Mouse (Mus musculus) large intestine, adult 2 months (tissue): ENCODE measurements around the gene Myom1. TPM values are rescaled to one million over a fixed set of nuclear protein-coding genes. Genes with fewer than 3 reads are reported as not detected.
A peak's percentile ranks its signal among the peaks of the same experiment; 100 is the strongest.

ENCODE experiments used
- DNase-seq: peaks from one replicate; pipeline ENCODE4 v3.0.0-alpha.2; 2012; ENCODE audit warnings: low read depth, low spot score
- WGBS: fragments of 180-500 bp; shearing (Covaris S2); methylation state at CpG from one replicate; pipeline ENCODE4 v1.1.7; 2018; 5-methylcytosine and 5-hydroxymethylcytosine counted together
- polyA plus RNA-seq: library from polyadenylated mRNA; depleted of rRNA; stranded (reverse); fragments of >200 nt; gene quantifications from 2 replicates; pipeline ENCODE4 v1.2.3, GENCODE M21; 2012

Gene Myom1
- polyA plus RNA-seq, 1 experiment = 7.3 TPM

DNA sequence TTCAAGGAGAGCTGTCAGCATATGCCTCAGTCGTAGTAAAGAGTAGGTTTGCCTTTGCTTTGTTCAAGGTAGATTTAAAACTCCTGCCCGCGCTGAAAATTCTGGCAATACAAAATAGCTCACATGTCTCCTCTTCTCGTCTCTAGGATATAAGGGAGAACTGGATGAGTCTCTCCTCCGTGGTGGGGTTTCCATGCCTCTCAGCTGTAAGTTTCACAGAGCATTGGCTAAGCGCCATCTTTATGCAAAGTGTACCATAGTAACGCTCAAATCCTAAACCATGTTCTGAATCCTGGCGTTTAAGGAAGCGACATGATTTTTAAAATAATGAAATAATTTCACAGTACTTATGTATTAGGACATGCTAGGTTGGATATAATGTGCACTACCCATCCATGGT is 43.2 kb downstream of the Myom1 start:
- no peak for DNase-seq
- 89% methylated on average over 9 of the region's 9 CpGs for WGBS

DNA sequence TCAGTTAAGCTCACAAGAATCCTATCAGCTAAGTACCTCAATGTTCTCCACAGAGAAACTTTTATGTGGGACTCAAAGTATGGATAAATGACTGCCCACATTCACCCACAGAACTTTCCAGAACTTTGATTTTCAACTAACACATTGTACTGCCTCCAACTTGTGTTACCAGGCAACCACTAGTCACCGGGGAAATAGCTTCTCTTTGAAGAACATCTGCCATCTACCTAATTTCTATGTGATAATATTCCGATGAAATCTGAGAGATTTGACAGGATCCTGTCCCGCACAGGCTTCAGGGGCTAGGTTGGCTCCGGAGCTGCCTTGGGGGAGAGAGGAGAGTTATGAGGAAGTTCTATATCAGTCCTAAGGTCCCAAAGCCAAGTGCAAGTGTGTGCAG is 44.4 kb downstream of the Myom1 start:
- no peak for DNase-seq
- 91% methylated on average over 4 of the region's 4 CpGs for WGBS

DNA sequence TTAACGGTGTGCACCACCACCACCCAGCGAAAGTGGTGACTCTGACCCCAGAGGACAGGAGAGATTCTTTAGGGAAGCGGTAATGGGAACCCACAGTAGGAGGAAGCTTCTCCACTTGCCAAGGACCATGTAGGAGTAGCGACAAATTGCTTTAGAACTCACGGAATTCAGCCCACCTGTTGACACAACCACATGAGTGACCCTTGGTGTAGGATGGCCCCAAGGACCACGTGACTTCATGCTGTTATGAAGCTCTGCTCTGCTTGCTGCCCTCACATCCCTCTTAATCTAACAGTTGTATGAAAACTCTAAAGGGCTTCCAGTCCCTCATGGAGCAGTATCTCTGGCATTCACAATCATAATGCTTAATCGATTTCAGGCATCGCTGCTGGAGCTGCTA is 46.9 kb downstream of the Myom1 start:
- 87% methylated on average over 8 of the region's 8 CpGs for WGBS
- no peak for DNase-seq

DNA sequence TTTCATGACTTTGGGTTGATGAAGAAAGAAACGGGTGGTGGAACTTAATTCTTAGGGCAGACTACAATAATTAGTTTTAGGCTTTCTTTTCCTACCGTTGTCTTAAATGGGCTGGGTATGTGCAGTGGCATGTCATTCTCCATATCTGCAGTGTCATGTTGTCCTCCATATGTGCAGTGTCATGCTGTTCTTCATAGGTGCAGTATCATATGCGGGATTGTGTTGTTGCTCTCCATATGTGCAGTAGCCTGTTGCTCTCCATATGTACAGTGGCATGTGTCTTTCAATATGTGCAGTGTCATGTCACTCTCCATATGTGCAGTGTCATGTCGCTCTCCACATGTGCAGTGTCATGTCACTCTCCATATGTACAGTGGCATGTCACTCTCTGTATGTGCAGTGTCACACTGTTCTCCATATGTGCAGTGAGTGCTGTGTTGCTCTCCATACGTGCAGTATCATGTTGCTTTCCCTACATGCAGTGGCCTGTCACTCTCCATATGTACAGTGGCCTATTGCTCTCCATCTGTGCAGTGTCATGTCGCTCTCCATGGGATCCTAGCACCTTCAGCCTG is 50.8 kb downstream of the Myom1 start:
- DNase-seq = no peak
- WGBS = 87% methylated on average over 6 of the region's 6 CpGs

DNA sequence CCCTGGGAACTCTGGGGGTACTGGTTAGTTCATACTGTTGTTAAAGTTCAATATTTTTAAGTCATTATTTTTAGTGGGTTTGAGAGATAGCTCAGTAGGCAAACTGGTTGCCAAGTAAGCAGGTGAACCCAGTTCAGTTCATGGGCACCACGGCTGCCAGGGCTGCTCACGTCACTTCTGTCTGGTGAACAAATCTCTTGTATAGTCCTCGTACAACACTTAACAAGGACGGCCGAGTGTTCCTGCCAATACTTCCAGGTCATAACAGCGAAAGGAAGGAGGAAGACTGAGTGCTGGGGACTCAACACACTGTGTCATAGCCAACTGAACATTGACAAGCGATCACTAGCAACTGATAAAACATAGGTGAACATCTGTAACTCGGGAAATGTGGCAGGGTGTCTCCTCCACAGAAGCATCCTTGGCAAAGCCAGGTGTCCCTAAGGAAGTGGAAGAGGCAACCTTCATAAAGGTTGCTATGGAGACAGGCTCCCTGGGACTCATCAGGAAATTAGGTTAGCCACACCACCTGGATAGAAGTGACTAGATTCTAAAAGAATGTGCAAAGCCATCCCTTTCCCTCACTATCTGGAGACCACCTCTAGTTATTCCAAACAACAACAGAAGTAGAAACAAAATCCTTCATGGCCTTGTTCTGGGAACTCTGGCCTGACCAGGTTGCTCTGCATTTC is 52.9 kb downstream of the Myom1 start:
- WGBS = 84% methylated on average over 8 of the region's 8 CpGs
- DNase-seq = no peak

DNA sequence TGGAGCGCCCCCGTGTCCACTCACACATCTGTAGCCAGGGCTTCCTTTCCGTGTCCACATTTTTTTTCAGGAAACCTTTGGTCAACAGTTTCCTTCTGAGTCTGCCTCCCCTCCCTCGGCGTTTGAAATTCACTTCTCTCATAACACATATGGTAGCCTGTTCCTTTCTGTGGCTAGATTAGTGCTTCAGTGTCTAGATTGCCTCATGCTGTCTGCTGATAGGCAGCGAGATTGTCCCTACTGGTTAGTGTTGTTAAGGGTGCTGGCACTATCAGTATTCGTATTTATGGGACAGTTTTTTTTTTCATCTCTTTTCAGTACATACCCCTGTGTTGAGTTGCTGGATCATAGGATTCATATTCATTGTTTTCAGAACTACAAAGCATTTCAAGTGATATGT is 54.0 kb downstream of the Myom1 start:
- DNase-seq = no peak
- WGBS = 65% methylated on average over 7 of the region's 7 CpGs

DNA sequence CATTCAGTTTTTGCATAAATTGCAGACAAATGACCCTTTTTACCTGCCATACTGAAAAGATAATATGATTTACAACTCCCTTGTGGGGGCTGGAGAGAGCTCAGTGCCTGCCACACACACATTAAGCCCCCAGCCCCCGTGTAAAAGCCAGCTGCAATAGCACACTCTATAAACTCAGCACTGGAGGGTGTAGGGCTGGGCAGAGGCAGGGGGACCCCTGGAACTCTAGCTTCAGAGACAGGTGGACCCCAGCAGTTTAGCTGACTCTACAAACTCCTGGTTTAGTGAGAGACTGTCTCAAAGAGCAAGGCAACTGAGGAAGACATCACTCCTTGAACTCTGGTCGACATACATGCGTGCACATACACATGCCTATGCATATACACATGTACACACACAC is 55.3 kb downstream of the Myom1 start:
- no peak for DNase-seq
- WGBS = 75% methylated on average over 3 of the region's 3 CpGs

DNA sequence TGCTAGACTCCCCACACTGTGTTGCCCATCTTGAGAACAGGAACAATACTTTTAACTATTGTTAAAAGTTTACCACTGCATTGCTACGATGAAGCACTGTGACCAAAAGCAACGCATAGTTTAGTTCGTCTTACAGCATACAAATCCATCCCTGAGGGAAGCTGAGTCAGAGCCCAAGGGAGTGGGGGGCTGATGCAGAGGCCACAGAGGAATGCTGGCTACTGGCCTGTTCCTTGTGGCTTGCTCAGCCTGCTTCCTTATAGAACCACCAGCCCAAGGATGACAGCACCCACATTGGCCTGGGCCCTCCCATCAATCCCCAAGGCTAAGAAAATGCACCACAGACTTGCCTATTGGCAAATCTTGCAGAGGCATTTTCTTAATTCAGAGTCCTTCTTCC is 56.8 kb downstream of the Myom1 start:
- WGBS = 89% methylated on average over 3 of the region's 3 CpGs
- no peak for DNase-seq

DNA sequence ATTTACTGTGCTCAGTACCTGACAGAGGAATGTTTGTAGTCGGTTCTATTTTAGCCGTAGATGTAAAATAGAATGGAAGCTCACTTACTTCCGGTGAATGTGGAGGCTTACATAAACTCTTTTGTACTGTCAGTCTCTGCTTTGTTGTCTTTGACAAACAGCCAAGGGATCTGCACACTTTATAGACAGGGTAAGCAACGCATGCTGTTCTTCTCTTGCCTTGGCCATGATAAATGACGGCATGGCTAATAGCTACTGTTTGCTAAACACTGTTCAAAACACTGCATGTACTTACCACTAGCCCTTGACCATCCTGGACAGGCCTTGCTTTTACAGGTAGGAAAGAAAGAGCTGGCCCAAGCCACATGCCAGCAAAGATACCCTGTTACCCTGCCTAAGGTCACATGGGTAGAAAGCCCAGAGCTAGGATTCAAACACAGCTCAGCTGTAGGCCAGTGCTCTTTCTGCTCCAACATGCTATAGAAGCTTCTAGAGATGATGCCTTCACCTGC is 59.7 kb downstream of the Myom1 start:
- DNase-seq = no peak
- WGBS = 57% methylated on average over 5 of the region's 5 CpGs

DNA sequence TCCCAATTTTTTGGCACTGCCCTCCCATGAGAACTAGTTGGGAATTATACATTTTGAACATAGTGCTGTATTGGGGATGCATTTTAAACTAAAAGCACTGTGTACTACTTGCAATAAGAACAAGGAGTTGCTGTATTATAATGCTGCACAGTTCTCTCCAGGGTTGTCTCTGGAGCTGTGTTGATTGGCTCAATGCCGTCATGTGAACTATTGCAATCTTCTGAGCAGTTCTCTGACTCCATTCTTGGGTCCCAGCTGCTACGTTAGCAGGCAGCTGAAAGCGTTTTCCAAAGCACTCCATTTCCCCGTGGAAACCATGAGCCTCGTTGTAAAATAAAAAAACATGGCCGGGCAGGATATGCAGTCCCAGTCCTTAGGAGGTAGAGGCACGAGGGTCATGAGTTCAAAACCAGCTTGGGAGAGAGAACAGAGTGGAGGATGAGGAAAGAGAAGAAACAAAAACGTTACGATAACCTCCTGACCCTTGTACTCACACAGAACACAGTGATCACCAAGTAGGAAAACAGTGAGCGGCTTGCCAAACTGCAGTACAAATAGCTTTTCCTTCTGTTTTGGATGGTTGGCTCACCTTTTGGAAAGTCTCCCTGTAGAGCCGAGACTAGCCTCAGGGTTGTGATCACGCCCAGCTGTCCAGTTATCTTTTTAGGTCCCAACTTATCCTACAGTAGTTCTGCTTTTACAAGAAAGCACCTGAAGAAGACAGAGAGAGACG is 60.6 kb downstream of the Myom1 start:
- WGBS = 50% methylated on average over 13 of the region's 13 CpGs
- no peak for DNase-seq

DNA sequence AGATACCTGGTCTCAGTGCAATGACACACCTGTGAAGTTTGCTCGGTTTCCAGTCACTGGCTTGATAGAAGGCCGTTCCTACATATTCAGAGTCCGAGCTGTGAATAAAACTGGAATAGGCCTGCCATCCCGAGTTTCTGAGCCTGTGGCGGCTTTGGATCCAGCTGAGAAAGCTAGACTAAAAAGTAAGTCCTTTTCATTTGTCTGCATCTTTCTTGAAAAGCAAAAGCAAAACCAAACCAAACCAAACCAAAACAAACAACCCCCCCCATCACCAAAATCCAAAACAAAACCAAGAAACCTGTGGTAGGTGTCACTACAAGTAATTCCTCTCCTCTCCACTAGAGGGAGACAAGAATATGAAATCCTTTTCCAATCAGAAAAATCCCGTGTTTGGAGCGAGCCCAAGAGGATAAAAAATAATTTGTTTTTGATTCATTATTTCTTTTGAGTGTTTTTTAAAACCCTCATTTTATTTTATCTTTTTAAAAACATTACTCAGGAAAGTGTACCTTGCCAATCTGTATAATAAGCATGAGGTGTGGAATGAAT is 62.1 kb downstream of the Myom1 start:
- DNase-seq = peak; percentile 18
- 58% methylated on average over 7 of the region's 7 CpGs for WGBS

DNA sequence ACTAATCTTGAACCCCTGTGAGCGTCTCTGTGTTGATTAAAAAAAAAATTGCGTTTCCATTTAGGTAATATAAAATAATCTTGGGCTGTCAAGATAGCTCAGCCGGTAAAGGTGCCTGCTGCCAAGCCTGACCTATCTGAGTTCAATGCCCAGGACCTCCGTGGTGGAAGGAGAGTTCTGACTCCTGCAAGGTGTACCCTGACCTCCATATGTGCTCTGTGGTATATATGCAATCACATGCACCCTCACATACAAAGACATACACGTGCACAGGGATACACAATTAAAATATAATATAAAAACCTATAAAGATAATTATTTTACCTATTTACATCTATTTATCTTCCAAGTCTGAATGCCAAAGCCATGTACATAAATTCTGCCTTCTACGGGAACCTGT is 62.7 kb downstream of the Myom1 start:
- no peak for DNase-seq

DNA sequence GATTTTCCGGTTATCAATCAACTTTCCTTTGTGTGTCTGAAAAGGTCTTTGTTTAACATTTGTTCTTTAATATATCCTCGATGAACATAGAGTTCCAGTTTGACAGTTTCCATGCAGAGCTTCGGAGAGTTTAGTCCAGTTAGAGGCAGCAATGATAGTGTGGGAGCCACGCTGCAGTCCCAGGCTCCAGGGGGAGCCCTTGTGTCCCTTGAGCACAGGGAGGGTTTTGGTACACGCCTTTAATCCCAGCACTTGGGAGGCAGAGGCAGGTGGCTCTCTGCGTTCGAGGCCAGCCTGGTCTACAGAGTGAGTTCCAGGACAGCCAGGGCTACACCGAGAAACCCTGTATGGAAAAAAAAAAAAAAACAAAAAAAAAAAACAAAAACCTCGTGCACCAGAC is 66.7 kb downstream of the Myom1 start:
- DNase-seq = no peak

More for the DNA sequence above, 62.7 kb downstream of the Myom1 start:
- 77% methylated on average over 6 of the region's 6 CpGs for WGBS

DNA sequence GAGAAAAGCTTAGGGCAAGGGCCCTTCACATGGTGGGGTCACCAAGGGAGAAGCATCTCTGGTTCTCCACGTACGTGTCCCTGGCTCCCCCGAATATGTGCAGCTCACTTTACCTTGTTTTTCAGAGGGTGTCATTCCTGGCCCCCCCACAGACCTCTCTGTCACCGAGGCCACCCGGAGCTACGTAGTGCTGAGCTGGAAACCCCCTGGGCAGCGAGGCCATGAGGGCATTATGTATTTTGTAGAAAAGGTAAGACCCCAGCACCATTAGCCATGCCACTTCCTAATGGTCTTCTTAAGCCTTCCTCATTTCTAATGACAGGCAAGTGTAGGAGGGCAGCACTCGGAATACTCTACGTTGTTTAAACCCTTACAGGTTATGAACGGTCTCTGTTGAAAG is 69.5 kb downstream of the Myom1 start:
- 90% methylated on average over 10 of the region's 10 CpGs for WGBS
- DNase-seq = no peak

More for the DNA sequence above, 66.7 kb downstream of the Myom1 start:
- WGBS = 80% methylated on average over 9 of the region's 9 CpGs

DNA sequence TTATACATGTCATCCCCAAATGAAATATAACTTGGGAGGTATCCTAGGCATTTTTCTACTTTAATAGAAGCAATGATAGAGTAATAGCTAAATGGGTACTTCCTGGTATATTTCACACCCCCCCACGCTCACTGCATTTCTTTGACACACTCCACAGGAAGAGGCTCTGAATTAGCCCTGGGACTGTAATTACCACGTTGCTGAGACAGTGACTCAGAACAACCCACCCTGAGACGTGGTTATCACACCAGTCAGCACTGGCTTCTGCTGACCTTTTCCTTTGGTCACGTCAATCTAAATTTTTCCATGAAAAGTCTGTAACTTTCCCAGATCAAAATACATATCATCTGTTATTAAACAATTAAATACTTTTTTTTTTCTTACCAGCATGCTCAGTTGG is 72.0 kb downstream of the Myom1 start:
- DNase-seq = no peak
- 57% methylated on average over 4 of the region's 4 CpGs for WGBS

DNA sequence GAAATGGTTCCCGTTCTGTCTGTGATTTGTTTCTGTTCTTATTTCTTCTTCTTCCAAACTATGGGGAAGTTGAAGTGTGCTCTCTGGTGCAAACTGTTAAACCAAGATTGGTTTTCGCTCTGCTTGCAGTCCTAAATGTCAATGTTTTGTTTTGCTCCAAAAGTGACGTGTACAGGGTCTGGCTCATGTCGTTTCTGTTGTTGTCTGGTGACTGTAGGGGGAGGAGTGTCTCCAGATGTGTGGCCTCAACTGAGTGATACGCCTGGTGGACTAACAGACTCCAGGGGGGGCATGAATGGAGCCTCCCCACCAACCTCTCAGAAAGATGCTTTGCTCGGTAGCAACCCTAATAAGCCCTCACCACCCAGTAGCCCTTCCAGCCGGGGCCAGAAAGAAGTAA is 79.6 kb downstream of the Myom1 start:
- DNase-seq = no peak
- 58% methylated on average over 7 of the region's 7 CpGs for WGBS

DNA sequence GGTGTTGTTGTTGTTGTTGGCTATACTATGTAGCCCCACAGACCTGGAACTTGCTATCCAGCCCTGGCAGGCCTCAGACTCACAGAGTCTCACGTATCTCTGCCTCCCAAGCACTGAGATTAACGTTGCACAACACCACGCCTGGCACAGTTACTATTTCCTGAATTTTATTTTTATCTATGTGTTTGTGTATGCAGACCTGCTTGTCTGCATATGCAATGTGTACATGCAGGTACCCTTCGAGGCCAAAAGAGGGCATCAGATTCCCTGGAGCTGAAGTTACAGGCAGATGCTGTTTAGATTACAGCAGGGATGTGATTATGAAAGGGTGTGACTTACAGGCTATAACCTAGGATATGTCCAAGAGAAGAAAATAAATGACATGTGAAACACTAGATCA is 84.5 kb downstream of the Myom1 start:
- 61% methylated on average over 4 of the region's 4 CpGs for WGBS
- DNase-seq = no peak

DNA sequence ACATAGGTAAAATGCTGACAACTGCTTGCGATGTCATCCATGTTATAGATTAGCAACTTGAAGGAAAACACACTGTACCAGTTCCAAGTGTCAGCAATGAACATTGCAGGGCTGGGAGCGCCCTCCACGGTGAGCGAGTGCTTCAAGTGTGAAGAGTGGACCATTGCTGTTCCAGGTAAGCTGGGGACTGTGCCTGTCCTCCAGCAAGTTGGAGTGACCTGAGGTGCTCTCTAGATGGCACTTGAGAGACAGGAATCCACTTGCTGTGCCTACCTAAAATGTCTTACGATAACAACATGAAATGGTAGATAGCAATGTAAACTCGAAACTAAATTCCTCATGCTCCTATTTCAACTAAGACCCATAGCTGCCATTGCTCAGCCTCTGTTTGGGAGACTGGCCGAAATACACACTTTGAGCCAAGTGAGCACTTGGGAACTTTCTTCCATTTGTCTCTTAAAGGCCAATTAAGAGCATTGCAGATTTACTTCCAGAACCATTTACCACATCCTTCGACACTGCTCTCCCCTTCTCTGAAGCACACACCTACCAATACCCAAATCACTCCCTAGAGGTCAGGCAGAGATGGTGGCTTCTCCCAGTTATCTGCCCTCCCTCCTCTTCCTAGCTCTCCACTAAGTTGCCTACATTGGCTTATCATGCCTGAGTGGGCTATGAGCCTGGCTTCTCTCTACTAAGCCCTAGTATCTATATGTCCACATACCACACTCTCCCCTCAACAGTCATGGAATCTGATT is 85.1 kb downstream of the Myom1 start:
- DNase-seq = no peak
- WGBS = 66% methylated on average over 8 of the region's 8 CpGs

DNA sequence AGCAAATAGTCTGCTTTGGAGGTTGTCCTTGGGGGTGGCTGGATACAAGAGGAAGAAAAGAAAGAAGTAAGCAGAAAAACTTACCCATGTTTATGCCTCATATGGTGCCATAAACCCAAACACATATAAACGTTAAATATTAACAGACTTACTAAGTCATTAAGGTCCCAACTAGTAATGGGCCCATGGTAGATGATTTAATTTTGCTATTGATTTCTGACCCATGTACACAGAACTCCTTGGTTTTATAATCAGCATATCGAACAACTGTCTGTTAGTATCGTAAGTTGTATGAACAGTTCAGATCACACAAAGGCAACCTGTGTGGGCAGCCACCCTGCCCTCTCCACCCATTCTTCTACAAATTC is 85.7 kb downstream of the Myom1 start:
- DNase-seq = no peak
- 36% methylated on average over 3 of the region's 3 CpGs for WGBS

DNA sequence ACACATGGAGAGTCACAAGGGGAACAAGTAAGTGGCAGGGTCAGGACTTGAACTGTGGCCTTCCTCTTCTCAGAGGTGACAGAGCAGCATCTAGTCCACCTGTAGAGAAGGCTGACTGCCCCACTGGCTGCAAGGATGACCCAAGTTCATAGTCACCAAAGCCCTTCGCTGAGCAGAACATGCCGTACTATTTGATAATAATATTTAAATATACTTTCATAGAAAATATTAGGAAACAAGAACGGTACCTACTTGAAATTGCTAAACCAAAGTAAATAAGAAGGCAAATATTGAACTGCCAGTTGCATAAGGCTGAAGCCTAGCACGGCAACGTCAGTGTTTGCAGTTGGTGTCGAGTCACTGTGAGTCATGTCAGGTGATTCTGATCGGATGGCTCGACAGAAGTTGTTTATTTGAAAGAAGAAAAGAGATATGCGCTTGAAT is 86.6 kb downstream of the Myom1 start:
- 33% methylated on average over 9 of the region's 9 CpGs for WGBS
- no peak for DNase-seq
